Mouse (Mus musculus) cerebellum, adult 9-11 months (tissue): ENCODE measurements at regions not wholly inside any gene's neighbourhood (a gene's known extent, or its start where the extent isn't known, plus 50 kb on each side); places are given as distances from the start of the nearest gene placed in this dataset.

ENCODE experiments used
- DNase-seq: peaks from one replicate; pipeline ENCODE4 v3.0.0; 2022

GRCm38 (mm10) chr2:57916375-57917023 lies 81.2 kb upstream of the Galnt5 start:
- DNase-seq: no peak

GRCm38 (mm10) chr2:57917721-57918120 lies 80.0 kb upstream of the Galnt5 start:
- no peak for DNase-seq

- DNase-seq: no peak
Measured at GRCm38 (mm10) chr2:57919102-57919731, 78.5 kb upstream of the Galnt5 start.

GRCm38 (mm10) chr2:57934062-57934822 lies 63.4 kb upstream of the Galnt5 start:
- no peak for DNase-seq
